Mouse (Mus musculus): ENCODE measurements around the gene Nfya. TPM values are rescaled to one million over a fixed set of nuclear protein-coding genes. Genes with fewer than 3 reads are reported as not detected.

Gene Nfya
- total and polyA plus RNA-seq, 3 experiments: 56.9 to 97.8 TPM; not detected in 1

DNA sequence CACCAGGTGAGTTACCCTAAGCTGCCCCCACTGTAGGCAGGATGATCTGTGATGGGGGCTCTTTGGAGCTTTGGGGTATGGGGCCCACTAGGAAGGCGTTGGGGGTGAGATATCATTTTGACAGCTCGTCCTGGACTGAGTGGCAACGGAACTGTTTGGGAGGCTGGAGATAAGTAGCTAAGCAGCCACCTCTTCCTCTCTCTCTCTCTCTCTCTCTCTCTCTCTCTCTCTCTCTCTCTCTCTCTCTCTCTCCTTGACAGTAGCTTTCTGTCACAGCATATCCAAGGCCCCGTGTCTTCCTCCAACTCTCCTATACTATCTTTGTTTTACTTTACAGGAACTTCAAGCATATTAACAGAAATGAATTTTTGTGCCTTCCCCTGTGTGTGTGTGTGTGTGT is 49.2 kb downstream of the Nfya start:
- Histone ChIP-seq H3K4me3 (ENCODE audit: control insufficient read depth in 1 of 2, insufficient read depth in 1 of 2, low read depth in 2 of 2, low read length in 2 of 2) (no peak overlapping the region), H3K27ac (ENCODE audit: control insufficient read depth, low read depth, low read length) (peak overlapping the region; percentile 90), H3K4me1 (ENCODE audit: control insufficient read depth in 1 of 2, insufficient read depth in 2 of 2, low read length in 2 of 2) (peaks cover 20 to 57% of the 10 kb centered on the region in 2 experiments)

GRCm38 (mm10) chr17:48359616-48360015 is 50.1 kb downstream of the Nfya start, which contains the start of gene Treml1:
Gene Treml1 (plus strand): TSS chr17:48359916.
- Histone ChIP-seq H3K27ac (ENCODE audit: control insufficient read depth, low read depth, low read length) (peak within 1 kb of the TSS; percentile 90), H3K9ac (ENCODE audit: control insufficient read depth, low read depth, low read length, poor library complexity, severe bottlenecking) (peak within 1 kb of the TSS; percentile 30), H3K4me3 (ENCODE audit: control insufficient read depth in 1 of 2, insufficient read depth in 1 of 2, low read depth in 2 of 2, low read length in 2 of 2) (no peak within 1 kb of the TSS), H3K27me3 (ENCODE audit: control insufficient read depth in 1 of 2, insufficient read depth in 2 of 2, low read length in 2 of 2) (no peaks in the 10 kb centered on the region), H3K79me2 (ENCODE audit: control insufficient read depth, insufficient read depth, low read length, poor library complexity) (no peaks in the 10 kb centered on the region), H3K4me1 (ENCODE audit: control insufficient read depth in 1 of 2, insufficient read depth in 2 of 2, low read length in 2 of 2) (peaks cover 19 to 53% of the 10 kb centered on the region in 2 experiments), H3K36me3 (ENCODE audit: control insufficient read depth in 1 of 2, insufficient read depth in 2 of 2, low read length in 2 of 2) (peaks cover 0 to 33% of the 10 kb centered on the region in 2 experiments; a peak in 2 of 4 replicates), H3K9me3 (replicated peaks; ENCODE audit: insufficient read depth, low read length) (no peaks in the 10 kb centered on the region)
- no peak for DNase-seq (ENCODE audit: low read depth, low spot score)
- TF ChIP-seq USF1 (IDR thresholded peaks at IDR 0.05; ENCODE audit: low read depth, low read length) (peak; percentile 70), MYC (IDR thresholded peaks at IDR 0.05; ENCODE audit: low read depth, low read length) (no peak)

More for the DNA sequence above, 49.2 kb downstream of the Nfya start:
- no peaks in the 10 kb centered on the region for H3K79me2 ChIP-seq (ENCODE audit: control insufficient read depth, insufficient read depth, low read length, poor library complexity)
- peak; percentile 78 for DNase-seq (ENCODE audit: low read depth, low spot score)
- H3K36me3 ChIP-seq (ENCODE audit: control insufficient read depth in 1 of 2, insufficient read depth in 2 of 2, low read length in 2 of 2): peaks cover 0 to 36% of the 10 kb centered on the region in 2 experiments; a peak in 2 of 4 replicates
- no peaks in the 10 kb centered on the region for H3K9me3 ChIP-seq (replicated peaks; ENCODE audit: insufficient read depth, low read length)
- TF ChIP-seq ETS1 (IDR thresholded peaks at IDR 0.05; ENCODE audit: low read depth, low read length): peak; percentile 88
- peak; percentile 100 for TF ChIP-seq JUND (IDR thresholded peaks at IDR 0.05; ENCODE audit: low read depth, low read length)
- TF ChIP-seq MXI1 (IDR thresholded peaks at IDR 0.05; ENCODE audit: low read depth, low read length): peak; percentile 80
- 0 out of 2 replicates have a peak, but pooled peaks have one; percentile 46 for TF ChIP-seq MYC (IDR thresholded peaks at IDR 0.05; ENCODE audit: low read depth, low read length)
- no peak for TF ChIP-seq CHD1 (IDR thresholded peaks at IDR 0.05; ENCODE audit: low read depth, low read length)
- TF ChIP-seq MYB (IDR thresholded peaks at IDR 0.05; ENCODE audit: low read depth, low read length): peak; percentile 77
- peak; percentile 95 to 97 for TF ChIP-seq EP300 (IDR thresholded peaks at IDR 0.05; ENCODE audit: low read depth in 1 of 2, low read length in 2 of 2)
- no peak; the same call in 1 of the 2 replicates for TF ChIP-seq RCOR1 (IDR thresholded peaks at IDR 0.05; ENCODE audit: low read depth, low read length)
- 0 out of 4 replicates have a peak, but pooled peaks of 1 of the 2 experiments have one; percentile 23 for TF ChIP-seq POLR2A (IDR thresholded peaks at IDR 0.05; ENCODE audit: control insufficient read depth in 1 of 2, insufficient read depth in 1 of 2, low read depth in 1 of 2, low read length in 2 of 2, poor library complexity in 1 of 2)
- TF ChIP-seq ZNF384 (IDR thresholded peaks at IDR 0.05; ENCODE audit: low read depth, low read length): no peak
- TF ChIP-seq HCFC1 (IDR thresholded peaks at IDR 0.05; ENCODE audit: low read depth, low read length): 0 out of 2 replicates have a peak, but pooled peaks have one; percentile 28
- no peak for TF ChIP-seq USF2 (IDR thresholded peaks at IDR 0.05; ENCODE audit: borderline replicate concordance in 1 of 2, insufficient read depth in 1 of 2, low read depth in 1 of 2, low read length in 2 of 2)
- TF ChIP-seq GABPA (IDR thresholded peaks at IDR 0.05; ENCODE audit: low read depth, low read length): 0 out of 2 replicates have a peak, but pooled peaks have one; percentile 21
- peak; percentile 94 for TF ChIP-seq GATA1 (IDR thresholded peaks at IDR 0.05; ENCODE audit: low read depth, low read length)
- peak; percentile 93 for TF ChIP-seq SIN3A (IDR thresholded peaks at IDR 0.05; ENCODE audit: low read length)
- TF ChIP-seq MAZ (IDR thresholded peaks at IDR 0.05; ENCODE audit: low read depth, low read length): peak; percentile 86
- peak; percentile 44; the same call in 1 of the 2 replicates for TF ChIP-seq TAL1 (IDR thresholded peaks at IDR 0.05; ENCODE audit: low read length)
- peak; percentile 46 for TF ChIP-seq ELF1 (IDR thresholded peaks at IDR 0.05; ENCODE audit: low read depth, low read length)
- TF ChIP-seq TBP (IDR thresholded peaks at IDR 0.05; ENCODE audit: low read depth, low read length): 0 out of 2 replicates have a peak, but pooled peaks have one; percentile 32
- TF ChIP-seq BHLHE40 (IDR thresholded peaks at IDR 0.05; ENCODE audit: borderline replicate concordance, low read depth, low read length): 0 out of 2 replicates have a peak, but pooled peaks have one; percentile 18
- peak; percentile 91 for TF ChIP-seq TCF12 (IDR thresholded peaks at IDR 0.05; ENCODE audit: low read depth, low read length)
- no peak for TF ChIP-seq NRF1 (IDR thresholded peaks at IDR 0.05; ENCODE audit: insufficient read depth, low read depth, low read length, poor library complexity, severe bottlenecking)
- H3K27me3 ChIP-seq (ENCODE audit: control insufficient read depth in 1 of 2, insufficient read depth in 2 of 2, low read length in 2 of 2): no peaks in the 10 kb centered on the region
- H3K9ac ChIP-seq (ENCODE audit: control insufficient read depth, low read depth, low read length, poor library complexity, severe bottlenecking): peak overlapping the region; percentile 30
